Mouse (Mus musculus) cerebellum, adult 18-20 months (tissue): ENCODE measurements around the gene Abcf1.
"Not testable (repeated sequence)": the region's sequence is repeated elsewhere in the genome, so short reads cannot be mapped to it uniquely, and the experiment has no call there.

ENCODE experiments used
- DNase-seq, 2 experiments: peaks; one replicate each; pipeline ENCODE4 v3.0.0; 2021

The Abcf1 gene

GRCm38 (mm10) chr17:35969418-35970389, at the start of gene Abcf1:
Gene Abcf1 (minus strand): TSS chr17:35969761.
- peak; percentile 99 for DNase-seq

GRCm38 (mm10) chr17:36018979-36019378, 49.4 kb upstream of the Abcf1 start:
- no peak for DNase-seq

- peak; percentile 25 to 55 for DNase-seq
Observed at GRCm38 (mm10) chr17:36017046-36017445, 47.5 kb upstream of the Abcf1 start.

- DNase-seq = no peak
Observed at GRCm38 (mm10) chr17:36014977-36015376, 45.4 kb upstream of the Abcf1 start.

GRCm38 (mm10) chr17:36004409-36004808, 34.8 kb upstream of the Abcf1 start:
- not testable (repeated sequence) for DNase-seq

GRCm38 (mm10) chr17:36003331-36003730, 33.8 kb upstream of the Abcf1 start:
- DNase-seq = no peak

GRCm38 (mm10) chr17:36001966-36002365, 32.4 kb upstream of the Abcf1 start:
- no peak for DNase-seq

GRCm38 (mm10) chr17:36001121-36001897, 31.7 kb upstream of the Abcf1 start:
- DNase-seq = no peak

- DNase-seq = no peak
Observed at GRCm38 (mm10) chr17:36000349-36000748, 30.8 kb upstream of the Abcf1 start.

- no peak for DNase-seq
Observed at GRCm38 (mm10) chr17:35999356-35999755, 29.8 kb upstream of the Abcf1 start.

- no peak for DNase-seq
Observed at GRCm38 (mm10) chr17:35998545-35999305, 29.2 kb upstream of the Abcf1 start.

GRCm38 (mm10) chr17:35997713-35998510, 28.4 kb upstream of the Abcf1 start:
- DNase-seq = no peak

- DNase-seq = peak; percentile 95 to 96
Observed at GRCm38 (mm10) chr17:35996949-35997348, 27.4 kb upstream of the Abcf1 start.

GRCm38 (mm10) chr17:35994879-35995240, 25.3 kb upstream of the Abcf1 start:
- DNase-seq = no peak

GRCm38 (mm10) chr17:35994175-35994878, 24.8 kb upstream of the Abcf1 start:
- peak; percentile 77 to 88 for DNase-seq

GRCm38 (mm10) chr17:35993675-35994074, 24.1 kb upstream of the Abcf1 start:
- DNase-seq = peak; percentile 79 to 84

- DNase-seq = no peak
Observed at GRCm38 (mm10) chr17:35991781-35992180, 22.2 kb upstream of the Abcf1 start.

GRCm38 (mm10) chr17:35981776-35982175, 12.2 kb upstream of the Abcf1 start:
- DNase-seq = no peak

GRCm38 (mm10) chr17:35980363-35980754, 10.8 kb upstream of the Abcf1 start:
- peak; percentile 68 to 73 for DNase-seq

GRCm38 (mm10) chr17:35979401-35980362, 10.1 kb upstream of the Abcf1 start, which contains the start of the genes Gnl1 and Prr3:
Gene Gnl1 (plus strand): TSS chr17:35979851.
Gene Prr3 (minus strand): TSS chr17:35980236.
- DNase-seq = peak; percentile 87 to 94
